Mouse (Mus musculus) forebrain, embryonic 14.5 days (tissue): ENCODE results near the gene Asic2. TPM values are rescaled to one million over a fixed set of nuclear protein-coding genes. Genes with fewer than 3 reads are reported as not detected.
A peak's percentile ranks its signal among the peaks of the same experiment; 100 is the strongest.

ENCODE experiments used
- ATAC-seq: fragments of 200-750 bp; cut with Nextera tagmentation; 2 replicates; pipeline ENCODE4 v1.8.0; 2017; ENCODE audit warnings: mild to moderate bottlenecking, moderate library complexity
- DNase-seq: peaks from one replicate; pipeline ENCODE4 v3.0.0-alpha.2; 2015; ENCODE audit warnings: low spot score
- H3K27ac ChIP-seq: fragments of 300-500 bp; sonication (generic); 2 replicates; pipeline ENCODE4 v1.5.1; 2014; ENCODE audit warnings: low read depth, mild to moderate bottlenecking, control low read depth, low read length, moderate library complexity
- H3K27me3 ChIP-seq: fragments of 300-500 bp; sonication (generic); replicated peaks from 2 replicates; pipeline ENCODE4 v1.6.1; 2014; ENCODE audit warnings: low read length, control low read depth, mixed read lengths; ENCODE audit not compliant: control insufficient read depth, insufficient read depth
- H3K36me3 ChIP-seq: fragments of 300-500 bp; sonication (generic); 2 replicates; pipeline ENCODE4 v1.6.1; 2014; ENCODE audit warnings: low read length, control low read depth; ENCODE audit not compliant: control insufficient read depth, insufficient read depth
- H3K4me1 ChIP-seq: fragments of 300-500 bp; sonication (generic); 2 replicates; pipeline ENCODE4 v1.6.1; 2014; ENCODE audit warnings: antibody characterized with exemption, low read length, control low read depth; ENCODE audit not compliant: control insufficient read depth, insufficient read depth
- H3K4me2 ChIP-seq: fragments of 300-500 bp; sonication (generic); 2 replicates; pipeline ENCODE4 v1.6.1; 2014; ENCODE audit warnings: mild to moderate bottlenecking, control low read depth, low read length
- H3K4me3 ChIP-seq: fragments of 300-500 bp; sonication (generic); 2 replicates; pipeline ENCODE4 v1.5.1; 2014; ENCODE audit warnings: low read depth, low read length, control low read depth
- H3K9ac ChIP-seq: fragments of 300-500 bp; sonication (generic); 2 replicates; pipeline ENCODE4 v1.6.1; 2014; ENCODE audit warnings: mild to moderate bottlenecking, low read length, control low read depth, moderate library complexity
- H3K9me3 ChIP-seq: fragments of 300-500 bp; sonication (generic); replicated peaks from 2 replicates; pipeline ENCODE4 v1.6.1; 2016; ENCODE audit warnings: low read length, control low read depth, mixed read lengths; ENCODE audit not compliant: control insufficient read depth
- whole genome bisulfite sequencing: fragments of 180-500 bp; shearing (Covaris S2); extraction: QIAGEN DNeasy Blood & Tissue Kit; methylation state at CpG from one replicate; pipeline ENCODE4 v1.1.7; 2014; 5-methylcytosine and 5-hydroxymethylcytosine counted together
- polyA plus RNA-seq: library from polyadenylated mRNA; unstranded; fragments of >200 nt; fragmentation: Nextera tagmentation; extraction: Ambion mirVana; gene quantifications from 2 replicates; pipeline ENCODE4 v1.2.1, GENCODE M21; 2014

Gene Asic2
- polyA plus RNA-seq, 1 experiment from 2014 or later = 3.8 TPM

- DNase-seq (no peak), ATAC-seq (no peak)
- Histone ChIP-seq H3K9me3 (no peaks in the 10 kb centered on the region), H3K4me1 (no peaks in the 10 kb centered on the region), H3K27ac (no peak overlapping the region), H3K9ac (no peak overlapping the region), H3K36me3 (no peaks in the 10 kb centered on the region), H3K4me2 (no peak overlapping the region), H3K27me3 (no peaks in the 10 kb centered on the region), H3K4me3 (no peak overlapping the region)
- WGBS = 77% methylated on average over 5 of the region's 5 CpGs
Observed at GRCm38 (mm10) chr11:81706996-81707395, 261.3 kb downstream of the Asic2 start.

GRCm38 (mm10) chr11:81698008-81698407, 270.2 kb downstream of the Asic2 start:
- H3K36me3 ChIP-seq = no peaks in the 10 kb centered on the region

GRCm38 (mm10) chr11:81695501-81695900, 272.8 kb downstream of the Asic2 start:
- ATAC-seq (no peak), DNase-seq (no peak)
- 93% methylated on average over 2 of the region's 2 CpGs for WGBS
- H3K4me2 ChIP-seq = no peak overlapping the region
- H3K4me3 ChIP-seq = no peak overlapping the region
- H3K9me3 ChIP-seq = no peaks in the 10 kb centered on the region
- no peaks in the 10 kb centered on the region for H3K36me3 ChIP-seq
- H3K27me3 ChIP-seq = no peaks in the 10 kb centered on the region
- no peak overlapping the region for H3K9ac ChIP-seq
- H3K4me1 ChIP-seq = no peaks in the 10 kb centered on the region
- no peak overlapping the region for H3K27ac ChIP-seq

More at GRCm38 (mm10) chr11:81698008-81698407, 270.2 kb downstream of the Asic2 start:
- H3K4me3 ChIP-seq = no peak overlapping the region
- WGBS = 76% methylated on average over 1 of the region's 1 CpGs
- no peak overlapping the region for H3K9ac ChIP-seq
- ATAC-seq (no peak), DNase-seq (no peak)
- H3K4me2 ChIP-seq = no peak overlapping the region
- H3K4me1 ChIP-seq = no peaks in the 10 kb centered on the region
- no peak overlapping the region for H3K27ac ChIP-seq
- no peaks in the 10 kb centered on the region for H3K9me3 ChIP-seq
- no peaks in the 10 kb centered on the region for H3K27me3 ChIP-seq

- Histone ChIP-seq H3K4me3 (no peak overlapping the region), H3K36me3 (no peaks in the 10 kb centered on the region), H3K9me3 (no peaks in the 10 kb centered on the region), H3K4me2 (no peak overlapping the region), H3K27me3 (no peaks in the 10 kb centered on the region), H3K9ac (no peak overlapping the region), H3K27ac (0 out of 2 replicates have a peak overlapping the region, but pooled peaks have one; percentile 21), H3K4me1 (no peaks in the 10 kb centered on the region)
- 38% methylated on average over 2 of the region's 2 CpGs for WGBS
- DNase-seq (peak; percentile 57), ATAC-seq (no peak)
Observed at GRCm38 (mm10) chr11:81680511-81680910, 287.7 kb downstream of the Asic2 start.

- Histone ChIP-seq H3K9me3 (no peaks in the 10 kb centered on the region), H3K4me2 (no peak overlapping the region), H3K27ac (no peak overlapping the region), H3K4me3 (no peak overlapping the region), H3K9ac (no peak overlapping the region), H3K36me3 (no peaks in the 10 kb centered on the region), H3K4me1 (no peaks in the 10 kb centered on the region), H3K27me3 (no peaks in the 10 kb centered on the region)
- no peak for ATAC-seq
- DNase-seq = no peak
Observed at GRCm38 (mm10) chr11:81671724-81672123, 296.5 kb downstream of the Asic2 start.

- H3K4me3 ChIP-seq = no peak overlapping the region
- no peak overlapping the region for H3K4me2 ChIP-seq
- H3K4me1 ChIP-seq = no peaks in the 10 kb centered on the region
- no peaks in the 10 kb centered on the region for H3K36me3 ChIP-seq
- no peak for ATAC-seq
- H3K9ac ChIP-seq = no peak overlapping the region
- no peaks in the 10 kb centered on the region for H3K9me3 ChIP-seq
- 67% methylated on average over 3 of the region's 3 CpGs for WGBS
- H3K27ac ChIP-seq = no peak overlapping the region
- DNase-seq = no peak
- no peaks in the 10 kb centered on the region for H3K27me3 ChIP-seq
Observed at GRCm38 (mm10) chr11:81670436-81670835, 297.8 kb downstream of the Asic2 start.

- DNase-seq (peak; percentile 32), ATAC-seq (no peak)
- H3K27ac ChIP-seq = no peak overlapping the region
- no peak overlapping the region for H3K4me3 ChIP-seq
- peaks cover 6% of the 10 kb centered on the region; the same call in 1 of the 2 replicates for H3K4me1 ChIP-seq
- WGBS = 36% methylated on average over 1 of the region's 1 CpGs
- no peak overlapping the region for H3K9ac ChIP-seq
- no peaks in the 10 kb centered on the region for H3K9me3 ChIP-seq
- H3K4me2 ChIP-seq = no peak overlapping the region
- no peaks in the 10 kb centered on the region for H3K36me3 ChIP-seq
- no peaks in the 10 kb centered on the region for H3K27me3 ChIP-seq
Observed at GRCm38 (mm10) chr11:81658850-81659249, 309.4 kb downstream of the Asic2 start.

- ATAC-seq (no peak), DNase-seq (peak; percentile 44)
- Histone ChIP-seq H3K4me3 (no peak overlapping the region), H3K27me3 (no peaks in the 10 kb centered on the region), H3K4me1 (peaks cover 6% of the 10 kb centered on the region; the same call in 1 of the 2 replicates), H3K36me3 (no peaks in the 10 kb centered on the region), H3K9me3 (no peaks in the 10 kb centered on the region), H3K4me2 (no peak overlapping the region), H3K9ac (no peak overlapping the region), H3K27ac (no peak overlapping the region)
- WGBS = 24% methylated on average over 2 of the region's 2 CpGs
Observed at GRCm38 (mm10) chr11:81657121-81657520, 311.1 kb downstream of the Asic2 start.

GRCm38 (mm10) chr11:81647828-81648227, 320.4 kb downstream of the Asic2 start:
- 37% methylated on average over 4 of the region's 4 CpGs for WGBS
- ATAC-seq (no peak), DNase-seq (no peak)
- no peak overlapping the region for H3K4me2 ChIP-seq
- no peak overlapping the region; the same call in 1 of the 2 replicates for H3K9ac ChIP-seq
- no peaks in the 10 kb centered on the region for H3K36me3 ChIP-seq
- no peak overlapping the region for H3K27ac ChIP-seq
- no peak overlapping the region for H3K4me3 ChIP-seq
- H3K27me3 ChIP-seq = no peaks in the 10 kb centered on the region
- no peaks in the 10 kb centered on the region for H3K9me3 ChIP-seq
- H3K4me1 ChIP-seq = 0 out of 2 replicates have a peak, but pooled peaks cover 3% of the 10 kb centered on the region
